Mouse (Mus musculus): ENCODE measurements around the gene Mier1. TPM values are rescaled to one million over a fixed set of nuclear protein-coding genes. Genes with fewer than 3 reads are reported as not detected.

The Mier1 gene
- total RNA-seq (2021), result 10 to 100 TPM; 15.6 to 20.1 TPM
- long read RNA-seq, experiment 1, partial matches to known transcripts, result 0 of 4 reads
- long read RNA-seq, experiment 1, other reads (novel, unspliced or antisense), result 3 of 4 reads
- long read RNA-seq, experiment 2, full-length matches to known transcripts, result 1 of 5 reads
- long read RNA-seq, experiment 2, partial matches to known transcripts, result 0 of 5 reads
- long read RNA-seq, experiment 2, other reads (novel, unspliced or antisense), result 4 of 5 reads

DNA sequence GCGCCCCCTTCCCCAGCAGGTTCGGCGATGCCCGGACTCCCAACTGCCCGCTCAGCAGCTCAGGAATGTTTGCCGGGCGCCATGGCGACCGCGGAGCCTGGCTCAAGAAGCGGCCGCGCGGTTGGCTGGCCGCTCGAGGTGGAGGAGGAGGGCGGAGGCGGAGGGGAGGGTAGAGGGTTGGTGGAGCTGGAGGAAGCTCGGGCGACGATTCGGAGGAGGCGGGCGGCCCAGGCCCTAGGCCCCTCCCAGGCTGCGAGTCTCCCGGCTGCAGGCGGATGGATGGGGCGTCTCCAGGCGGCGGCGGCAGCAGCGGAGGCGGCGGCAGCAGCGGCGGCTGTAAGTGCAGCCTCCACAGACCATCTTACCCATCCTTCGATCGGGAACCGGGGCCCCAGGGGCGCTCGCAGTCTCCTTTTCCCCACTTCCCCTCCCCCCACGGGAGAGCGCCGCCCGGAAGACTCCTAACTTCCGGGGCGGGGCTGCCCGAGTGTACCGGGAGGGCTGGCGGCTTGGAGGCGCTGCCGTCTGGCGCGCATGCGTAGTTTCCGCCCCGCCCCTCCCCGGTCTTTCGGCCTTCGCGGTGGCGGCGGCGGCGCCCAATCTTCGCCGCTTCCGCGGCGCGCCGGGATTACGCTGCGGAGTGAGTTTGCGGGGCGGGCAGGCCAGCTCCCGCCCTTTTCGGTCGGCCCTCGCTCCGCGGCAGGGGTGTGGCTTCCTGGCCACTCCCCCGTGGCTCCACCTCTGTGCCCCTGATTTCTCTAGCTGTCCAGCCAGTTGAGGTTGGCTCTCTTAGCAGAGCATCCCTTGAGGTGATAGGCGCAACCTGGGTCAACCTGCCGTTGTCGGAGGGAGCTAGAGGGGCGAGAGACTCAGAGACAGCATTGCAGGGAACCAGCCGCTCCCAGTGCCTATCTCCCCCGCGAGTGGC lies at the start of gene Mier1, which contains the start of gene Wdr78:
Gene Mier1, plus strand, starts transcription at position 207 of the 928 bp plus-strand sequence.
Gene Wdr78, minus strand, starts transcription at position 372 of the 928 bp plus-strand sequence.
- intact Hi-C loops (cut with DNase I), result loop anchor here (5.0 kb wide), 1 partner anchor 103 kb away; the partner anchor contains the start of gene Slc35d1
- DNase-seq, result peak; percentile 93 to 94

DNA sequence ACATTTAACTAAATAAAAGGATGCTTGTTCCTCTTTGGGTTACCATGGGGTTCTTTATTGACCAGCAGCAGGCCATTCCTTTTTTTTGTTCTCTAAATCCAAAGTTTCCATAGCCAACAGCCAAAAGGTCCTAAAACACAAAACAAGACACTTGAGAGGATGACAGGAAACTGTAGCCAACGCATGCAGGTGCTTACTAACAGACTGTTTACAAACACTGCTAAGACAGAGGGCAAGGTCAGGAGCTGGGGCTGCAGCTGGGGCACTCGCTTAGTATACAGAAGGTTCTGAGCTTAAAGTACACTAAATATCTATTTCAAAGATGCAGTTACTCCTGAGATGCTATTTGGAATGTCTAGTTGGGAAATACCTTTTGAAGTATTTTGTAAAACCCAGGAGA lies 49.8 kb upstream of the Mier1 start:
- no peak for DNase-seq
- intact Hi-C loops (cut with DNase I), result no loop called here

DNA sequence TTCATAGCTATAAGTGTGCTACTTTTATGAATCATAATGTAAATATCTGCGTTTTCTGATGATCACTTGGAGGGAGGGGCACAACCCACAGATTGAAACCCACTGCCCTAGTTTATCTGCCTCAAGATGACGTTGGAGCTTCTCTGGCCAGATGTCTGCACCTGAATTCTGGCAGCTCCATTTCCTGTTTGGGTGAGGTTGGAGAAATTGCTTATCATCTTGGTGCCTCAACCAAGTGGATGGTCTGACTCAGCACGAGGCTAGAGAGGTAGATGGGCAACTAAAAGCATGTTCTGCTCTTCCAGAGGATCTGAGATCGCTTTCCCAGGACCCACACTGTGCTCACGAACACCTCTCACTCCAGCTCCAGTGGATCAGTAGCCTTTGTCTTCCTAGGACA lies 49.2 kb upstream of the Mier1 start:
- intact Hi-C loops (cut with DNase I), result no loop called here
- DNase-seq, result no peak

- intact Hi-C loops (cut with DNase I), result no loop called here
- no peak for DNase-seq
Measured at GRCm38 (mm10) chr4:103067906-103068655, 46.1 kb upstream of the Mier1 start.

DNA sequence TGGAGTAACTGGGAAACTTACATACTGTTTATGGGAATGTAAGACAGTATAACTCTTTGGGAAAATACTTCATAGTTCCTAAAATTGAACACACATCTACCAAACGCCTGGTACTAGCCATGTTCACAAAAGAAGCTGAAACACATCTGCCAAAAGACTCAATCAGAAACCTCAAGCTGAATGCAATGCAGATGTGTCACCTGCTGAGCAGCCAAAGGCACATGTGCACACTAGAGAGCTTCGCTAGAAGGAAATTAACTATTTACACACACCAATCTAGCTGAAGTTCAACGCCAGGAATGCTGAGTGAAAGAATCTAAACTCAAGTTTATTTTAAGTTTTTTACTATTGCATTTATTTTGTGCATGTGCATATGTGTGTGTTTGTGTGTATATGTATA lies 43.6 kb upstream of the Mier1 start:
- DNase-seq, result no peak
- intact Hi-C loops (cut with DNase I), result no loop called here

- DNase-seq, result no peak
- intact Hi-C loops (cut with DNase I), result no loop called here
Measured at GRCm38 (mm10) chr4:103085237-103085636, 29.0 kb upstream of the Mier1 start.

DNA sequence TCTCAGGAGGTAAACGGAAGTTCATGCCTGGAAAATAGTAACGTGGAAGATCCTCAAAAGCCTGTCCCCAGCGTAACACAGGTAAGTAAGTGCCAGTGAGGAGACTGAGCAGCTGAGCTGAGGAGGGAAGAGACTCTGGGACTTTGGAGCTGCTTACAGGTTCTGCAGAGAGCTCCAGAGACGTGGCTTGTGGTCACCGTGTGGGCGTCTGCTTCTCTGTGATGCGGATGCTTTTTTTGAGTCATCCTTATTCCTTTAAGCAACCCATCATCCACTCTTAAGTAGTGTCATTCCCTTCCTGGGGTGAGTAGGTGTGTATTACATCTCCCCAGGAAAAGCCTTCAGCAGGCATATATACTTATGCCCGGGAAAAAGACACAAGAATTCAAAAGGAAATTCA lies 18.3 kb upstream of the Mier1 start:
- intact Hi-C loops (cut with DNase I), result no loop called here

DNA sequence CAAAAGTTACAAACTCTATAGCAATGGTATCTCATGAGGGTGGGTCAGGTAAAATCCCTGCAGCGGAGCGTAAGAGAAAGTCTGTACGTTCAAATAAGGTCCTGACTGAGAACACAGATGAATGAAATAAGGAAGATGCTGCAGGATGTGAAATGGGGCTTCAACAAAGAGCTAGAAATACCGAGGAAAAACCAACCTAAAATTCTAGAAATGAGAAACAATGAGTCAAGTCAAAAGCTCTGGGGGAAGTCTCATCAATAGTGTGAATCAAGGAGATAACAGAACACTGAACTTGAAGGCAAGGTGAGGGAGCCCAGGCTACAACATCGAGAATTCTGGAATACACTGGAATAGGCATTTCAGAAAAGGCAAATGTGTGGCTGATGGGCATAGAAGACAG lies 15.7 kb upstream of the Mier1 start:
- no peak for DNase-seq
- intact Hi-C loops (cut with DNase I), result no loop called here

More for the DNA sequence above, 18.3 kb upstream of the Mier1 start:
- no peak for DNase-seq

DNA sequence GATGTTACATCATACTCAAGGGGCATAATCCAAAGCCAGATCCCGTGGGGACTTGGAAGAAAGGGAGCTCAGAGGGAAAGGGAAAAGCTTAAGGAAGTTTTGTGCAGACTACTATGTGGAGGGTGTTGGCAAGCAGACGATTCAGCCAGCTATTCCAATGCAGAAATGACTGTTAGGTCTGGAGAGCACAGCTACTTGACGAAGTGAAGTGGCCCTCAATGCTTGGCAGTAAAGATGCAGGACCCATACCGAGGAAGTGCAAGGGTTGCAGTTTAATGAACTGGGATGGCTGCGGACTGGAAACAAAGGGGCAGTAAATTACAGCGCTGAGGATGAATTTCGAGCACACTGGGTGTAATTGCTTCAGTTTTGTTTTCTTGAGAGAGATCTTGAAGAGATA lies 1.5 kb upstream of the Mier1 start:
- DNase-seq, result no peak
- intact Hi-C loops (cut with DNase I), result loop anchor here (5.0 kb wide), 1 partner anchor 105 kb away; the partner anchor contains the start of gene Slc35d1

- no peak for DNase-seq
- intact Hi-C loops (cut with DNase I), result loop anchor here (5.0 kb wide), 1 partner anchor 104 kb away; the partner anchor contains the start of gene Slc35d1
Measured at GRCm38 (mm10) chr4:103113402-103113801, 788 bp upstream of the Mier1 start.

GRCm38 (mm10) chr4:103118888-103119228 lies 4.7 kb downstream of the Mier1 start:
- no peak for DNase-seq
- intact Hi-C loops (cut with DNase I), result no loop called here

- DNase-seq, result peak; percentile 80
- intact Hi-C loops (cut with DNase I), result no loop called here
Measured at GRCm38 (mm10) chr4:103119229-103120027, 5.2 kb downstream of the Mier1 start.

GRCm38 (mm10) chr4:103120028-103120384 lies 5.8 kb downstream of the Mier1 start:
- intact Hi-C loops (cut with DNase I), result no loop called here
- no peak for DNase-seq

GRCm38 (mm10) chr4:103120395-103120794 lies 6.2 kb downstream of the Mier1 start:
- no peak for DNase-seq
- intact Hi-C loops (cut with DNase I), result no loop called here

GRCm38 (mm10) chr4:103120874-103121389 lies 6.7 kb downstream of the Mier1 start:
- DNase-seq, result no peak
- intact Hi-C loops (cut with DNase I), result no loop called here

- DNase-seq, result no peak
- intact Hi-C loops (cut with DNase I), result no loop called here
Measured at GRCm38 (mm10) chr4:103123086-103123485, 8.9 kb downstream of the Mier1 start.

DNA sequence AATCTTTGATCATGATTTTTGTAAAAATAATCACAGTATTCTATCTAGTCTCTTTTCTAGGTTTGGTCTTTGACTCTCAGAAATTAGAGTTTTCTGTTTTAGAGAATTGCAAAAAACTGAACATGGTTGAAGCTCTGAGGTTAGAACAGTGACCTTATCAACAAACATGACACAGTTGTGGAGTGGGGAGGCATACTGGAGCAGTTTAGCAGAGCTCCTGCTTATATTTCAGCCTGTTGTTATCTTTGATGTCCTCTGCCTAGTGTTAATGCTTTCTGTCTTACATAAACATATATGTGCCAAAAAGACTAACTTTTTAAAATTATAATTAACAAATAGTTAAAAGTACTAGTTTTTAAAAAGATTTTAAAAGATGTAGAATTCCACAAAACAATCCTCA lies 9.4 kb downstream of the Mier1 start:
- no peak for DNase-seq
- intact Hi-C loops (cut with DNase I), result no loop called here

DNA sequence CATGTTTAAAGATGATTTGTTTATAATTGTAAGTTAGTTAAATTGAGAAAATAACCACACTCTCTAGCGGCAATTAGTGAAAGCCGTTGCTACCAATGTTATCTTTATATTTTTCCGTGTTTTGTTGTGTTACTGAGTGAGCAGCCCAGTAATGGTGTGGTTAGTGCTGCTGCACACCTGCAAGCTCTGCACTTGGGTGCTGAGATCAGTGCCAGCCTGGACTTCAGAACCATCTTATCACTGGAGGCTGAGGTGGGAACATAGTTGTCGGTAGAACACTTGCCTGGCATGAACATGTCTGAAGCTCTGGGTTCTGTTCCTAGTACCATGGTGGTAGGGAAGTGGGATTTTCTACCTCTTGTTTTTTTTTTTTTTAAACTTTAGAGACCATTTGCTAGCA lies 12.3 kb downstream of the Mier1 start:
- intact Hi-C loops (cut with DNase I), result no loop called here

GRCm38 (mm10) chr4:103136946-103137345 lies 22.8 kb downstream of the Mier1 start:
- no peak for DNase-seq
- intact Hi-C loops (cut with DNase I), result no loop called here

More for the DNA sequence above, 12.3 kb downstream of the Mier1 start:
- no peak for DNase-seq

GRCm38 (mm10) chr4:103146339-103146738 lies 32.1 kb downstream of the Mier1 start:
- peak; percentile 57 to 69 for DNase-seq
- intact Hi-C loops (cut with DNase I), result no loop called here

Measured in gastrocnemius, postnatal 36 days (tissue).